Mouse (Mus musculus): ENCODE data around the gene Cd19. TPM values are rescaled to one million over a fixed set of nuclear protein-coding genes. Genes with fewer than 3 reads are reported as not detected.

Cd19 gene
- polyA plus RNA-seq, 1 experiment = not detected

- Histone ChIP-seq H3K4me3 (ENCODE audit: low read depth, low read length) (no peak overlapping the region), H3K9ac (ENCODE audit: low read depth, poor library complexity, severe bottlenecking) (no peak overlapping the region), H3K27ac (ENCODE audit: insufficient read depth, low read length) (no peak overlapping the region), H3K4me1 (ENCODE audit: control insufficient read depth, insufficient read depth, low read length) (no peaks in the 10 kb centered on the region), H3K9me3 (replicated peaks; ENCODE audit: control insufficient read depth, insufficient read depth, low read length, poor library complexity, severe bottlenecking) (no peaks in the 10 kb centered on the region), H3K27me3 (ENCODE audit: control insufficient read depth, insufficient read depth, low read length, poor library complexity, severe bottlenecking) (no peaks in the 10 kb centered on the region), H3K36me3 (ENCODE audit: control insufficient read depth, insufficient read depth, low read length, poor library complexity, severe bottlenecking) (no peaks in the 10 kb centered on the region)
- no peak for TF ChIP-seq POLR2A (IDR thresholded peaks at IDR 0.05; ENCODE audit: insufficient read depth, low read length)
- TF ChIP-seq EP300 (IDR thresholded peaks at IDR 0.05; ENCODE audit: insufficient read depth, low read depth, low read length) = no peak
- no peak for TF ChIP-seq CTCF (IDR thresholded peaks at IDR 0.05; ENCODE audit: low read depth, low read length)
Measured at GRCm38 (mm10) chr7:126450641-126451040, 36.0 kb upstream of the Cd19 start.

- H3K9ac ChIP-seq (ENCODE audit: low read depth, poor library complexity, severe bottlenecking) = no peak overlapping the region
- H3K36me3 ChIP-seq (ENCODE audit: control insufficient read depth, insufficient read depth, low read length, poor library complexity, severe bottlenecking) = no peaks in the 10 kb centered on the region
- no peak overlapping the region for H3K27ac ChIP-seq (ENCODE audit: insufficient read depth, low read length)
- TF ChIP-seq POLR2A (IDR thresholded peaks at IDR 0.05; ENCODE audit: insufficient read depth, low read length) (no peak), EP300 (IDR thresholded peaks at IDR 0.05; ENCODE audit: insufficient read depth, low read depth, low read length) (no peak), CTCF (IDR thresholded peaks at IDR 0.05; ENCODE audit: low read depth, low read length) (no peak)
- no peaks in the 10 kb centered on the region for H3K4me1 ChIP-seq (ENCODE audit: control insufficient read depth, insufficient read depth, low read length)
- H3K4me3 ChIP-seq (ENCODE audit: low read depth, low read length) = no peak overlapping the region
- H3K27me3 ChIP-seq (ENCODE audit: control insufficient read depth, insufficient read depth, low read length, poor library complexity, severe bottlenecking) = no peaks in the 10 kb centered on the region
- H3K9me3 ChIP-seq (replicated peaks; ENCODE audit: control insufficient read depth, insufficient read depth, low read length, poor library complexity, severe bottlenecking) = no peaks in the 10 kb centered on the region
Measured at GRCm38 (mm10) chr7:126449991-126450390, 35.3 kb upstream of the Cd19 start.

- TF ChIP-seq POLR2A (IDR thresholded peaks at IDR 0.05; ENCODE audit: insufficient read depth, low read length) (no peak), EP300 (IDR thresholded peaks at IDR 0.05; ENCODE audit: insufficient read depth, low read depth, low read length) (no peak), CTCF (IDR thresholded peaks at IDR 0.05; ENCODE audit: low read depth, low read length) (no peak)
- H3K4me3 ChIP-seq (ENCODE audit: low read depth, low read length) = no peak overlapping the region
- no peak overlapping the region for H3K9ac ChIP-seq (ENCODE audit: low read depth, poor library complexity, severe bottlenecking)
- H3K9me3 ChIP-seq (replicated peaks; ENCODE audit: control insufficient read depth, insufficient read depth, low read length, poor library complexity, severe bottlenecking) = no peaks in the 10 kb centered on the region
- H3K36me3 ChIP-seq (ENCODE audit: control insufficient read depth, insufficient read depth, low read length, poor library complexity, severe bottlenecking) = no peaks in the 10 kb centered on the region
- no peaks in the 10 kb centered on the region for H3K27me3 ChIP-seq (ENCODE audit: control insufficient read depth, insufficient read depth, low read length, poor library complexity, severe bottlenecking)
- H3K4me1 ChIP-seq (ENCODE audit: control insufficient read depth, insufficient read depth, low read length) = no peaks in the 10 kb centered on the region
- H3K27ac ChIP-seq (ENCODE audit: insufficient read depth, low read length) = no peak overlapping the region
Measured at GRCm38 (mm10) chr7:126448481-126448880, 33.8 kb upstream of the Cd19 start.

- no peak overlapping the region for H3K9ac ChIP-seq (ENCODE audit: low read depth, poor library complexity, severe bottlenecking)
- H3K36me3 ChIP-seq (ENCODE audit: control insufficient read depth, insufficient read depth, low read length, poor library complexity, severe bottlenecking) = no peaks in the 10 kb centered on the region
- TF ChIP-seq CTCF (IDR thresholded peaks at IDR 0.05; ENCODE audit: low read depth, low read length) (no peak), EP300 (IDR thresholded peaks at IDR 0.05; ENCODE audit: insufficient read depth, low read depth, low read length) (no peak), POLR2A (IDR thresholded peaks at IDR 0.05; ENCODE audit: insufficient read depth, low read length) (no peak)
- no peaks in the 10 kb centered on the region for H3K27me3 ChIP-seq (ENCODE audit: control insufficient read depth, insufficient read depth, low read length, poor library complexity, severe bottlenecking)
- no peaks in the 10 kb centered on the region for H3K9me3 ChIP-seq (replicated peaks; ENCODE audit: control insufficient read depth, insufficient read depth, low read length, poor library complexity, severe bottlenecking)
- H3K4me1 ChIP-seq (ENCODE audit: control insufficient read depth, insufficient read depth, low read length) = no peaks in the 10 kb centered on the region
- no peak overlapping the region for H3K27ac ChIP-seq (ENCODE audit: insufficient read depth, low read length)
- H3K4me3 ChIP-seq (ENCODE audit: low read depth, low read length) = peak overlapping the region; percentile 31
Measured at GRCm38 (mm10) chr7:126446217-126446616, 31.5 kb upstream of the Cd19 start.

GRCm38 (mm10) chr7:126445104-126445815, 30.6 kb upstream of the Cd19 start:
- H3K36me3 ChIP-seq (ENCODE audit: control insufficient read depth, insufficient read depth, low read length, poor library complexity, severe bottlenecking) = no peaks in the 10 kb centered on the region
- TF ChIP-seq EP300 (IDR thresholded peaks at IDR 0.05; ENCODE audit: insufficient read depth, low read depth, low read length) = no peak
- no peak for TF ChIP-seq CTCF (IDR thresholded peaks at IDR 0.05; ENCODE audit: low read depth, low read length)
- TF ChIP-seq POLR2A (IDR thresholded peaks at IDR 0.05; ENCODE audit: insufficient read depth, low read length) = no peak
- H3K4me1 ChIP-seq (ENCODE audit: control insufficient read depth, insufficient read depth, low read length) = no peaks in the 10 kb centered on the region
- no peak overlapping the region for H3K4me3 ChIP-seq (ENCODE audit: low read depth, low read length)
- no peak overlapping the region for H3K9ac ChIP-seq (ENCODE audit: low read depth, poor library complexity, severe bottlenecking)
- H3K9me3 ChIP-seq (replicated peaks; ENCODE audit: control insufficient read depth, insufficient read depth, low read length, poor library complexity, severe bottlenecking) = no peaks in the 10 kb centered on the region
- no peak overlapping the region for H3K27ac ChIP-seq (ENCODE audit: insufficient read depth, low read length)
- no peaks in the 10 kb centered on the region for H3K27me3 ChIP-seq (ENCODE audit: control insufficient read depth, insufficient read depth, low read length, poor library complexity, severe bottlenecking)

GRCm38 (mm10) chr7:126444536-126444935, 29.8 kb upstream of the Cd19 start:
- no peak overlapping the region for H3K9ac ChIP-seq (ENCODE audit: low read depth, poor library complexity, severe bottlenecking)
- no peak overlapping the region for H3K4me3 ChIP-seq (ENCODE audit: low read depth, low read length)
- no peaks in the 10 kb centered on the region for H3K27me3 ChIP-seq (ENCODE audit: control insufficient read depth, insufficient read depth, low read length, poor library complexity, severe bottlenecking)
- H3K4me1 ChIP-seq (ENCODE audit: control insufficient read depth, insufficient read depth, low read length) = no peaks in the 10 kb centered on the region
- H3K27ac ChIP-seq (ENCODE audit: insufficient read depth, low read length) = no peak overlapping the region
- H3K36me3 ChIP-seq (ENCODE audit: control insufficient read depth, insufficient read depth, low read length, poor library complexity, severe bottlenecking) = no peaks in the 10 kb centered on the region
- TF ChIP-seq EP300 (IDR thresholded peaks at IDR 0.05; ENCODE audit: insufficient read depth, low read depth, low read length) (no peak), CTCF (IDR thresholded peaks at IDR 0.05; ENCODE audit: low read depth, low read length) (no peak), POLR2A (IDR thresholded peaks at IDR 0.05; ENCODE audit: insufficient read depth, low read length) (no peak)
- no peaks in the 10 kb centered on the region for H3K9me3 ChIP-seq (replicated peaks; ENCODE audit: control insufficient read depth, insufficient read depth, low read length, poor library complexity, severe bottlenecking)

All from ES-Bruce4 (cell line).